Mouse (Mus musculus) midbrain, embryonic 12.5 days (tissue): ENCODE results near the gene Smc5. TPM values are rescaled to one million over a fixed set of nuclear protein-coding genes. Genes with fewer than 3 reads are reported as not detected.

Source experiments
- ATAC-seq: fragments of 200-750 bp; cut with Nextera tagmentation; 2 replicates; pipeline ENCODE4 v1.8.0; 2017; ENCODE audit warnings: low read depth, moderate TSS enrichment, moderate library complexity; ENCODE audit not compliant: low FRiP score
- H3K27ac ChIP-seq: fragments of 300-500 bp; sonication (generic); replicated peaks from 2 replicates; pipeline ENCODE4 v1.5.1; 2016; ENCODE audit warnings: mild to moderate bottlenecking
- H3K27me3 ChIP-seq: fragments of 300-500 bp; sonication (generic); 2 replicates; pipeline ENCODE4 v1.6.1; 2016; ENCODE audit warnings: mild to moderate bottlenecking
- H3K36me3 ChIP-seq: fragments of 300-500 bp; sonication (generic); 2 replicates; pipeline ENCODE4 v1.6.1; 2016
- H3K4me1 ChIP-seq: fragments of 300-500 bp; sonication (generic); 2 replicates; pipeline ENCODE4 v1.6.1; 2016
- H3K4me2 ChIP-seq: fragments of 300-500 bp; sonication (generic); replicated peaks from 2 replicates; pipeline ENCODE4 v1.6.1; 2016; ENCODE audit warnings: mild to moderate bottlenecking, moderate library complexity
- H3K4me3 ChIP-seq: fragments of 300-500 bp; sonication (generic); 2 replicates; pipeline ENCODE4 v1.5.1; 2016; ENCODE audit warnings: mild to moderate bottlenecking
- H3K9ac ChIP-seq: fragments of 300-500 bp; sonication (generic); replicated peaks from 2 replicates; pipeline ENCODE4 v1.6.1; 2016; ENCODE audit warnings: mild to moderate bottlenecking, moderate library complexity
- H3K9me3 ChIP-seq: fragments of 300-500 bp; sonication (generic); 2 replicates; pipeline ENCODE4 v1.6.1; 2016; ENCODE audit warnings: mild to moderate bottlenecking
- WGBS: fragments of 180-500 bp; shearing (Covaris S2); methylation state at CpG from one replicate; pipeline ENCODE4 v1.1.7; 2016; 5-methylcytosine and 5-hydroxymethylcytosine counted together
- polyA plus RNA-seq: library from polyadenylated mRNA; unstranded; fragments of >200 nt; fragmentation: Nextera tagmentation; extraction: Ambion mirVana; gene quantifications from 2 replicates; pipeline ENCODE4 v1.2.1, GENCODE M21; 2016

Smc5 gene
- polyA plus RNA-seq, 1 experiment from 2014 or later = 47.6 TPM

DNA sequence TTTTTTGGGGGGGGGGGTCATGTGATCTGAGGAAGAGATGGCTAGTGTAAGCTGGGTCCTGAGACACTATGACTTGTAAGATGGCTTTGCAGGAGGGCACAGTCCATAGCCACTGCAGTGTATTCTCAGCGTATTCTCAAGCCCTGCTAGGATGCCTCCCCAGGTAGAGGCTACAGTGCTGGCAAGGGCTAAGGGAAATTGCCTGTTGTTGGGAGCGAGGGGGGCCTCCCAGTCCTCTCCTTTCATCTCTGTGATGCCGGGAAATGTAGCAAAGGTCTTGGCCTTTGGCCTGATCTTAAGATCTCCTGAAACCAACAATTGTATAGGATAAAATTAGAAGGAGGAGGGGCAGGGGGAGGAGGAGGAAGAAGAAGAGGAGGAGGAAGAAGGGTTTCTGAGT, 110.3 kb downstream of the Smc5 start:
- H3K4me3 ChIP-seq = no peak overlapping the region
- no peaks in the 10 kb centered on the region for H3K9me3 ChIP-seq
- no peaks in the 10 kb centered on the region; the same call in 1 of the 2 replicates for H3K27me3 ChIP-seq
- WGBS = 33% methylated on average over 3 of the region's 3 CpGs
- no peaks in the 10 kb centered on the region for H3K4me1 ChIP-seq
- H3K4me2 ChIP-seq = no peak overlapping the region
- H3K27ac ChIP-seq = no peak overlapping the region
- H3K9ac ChIP-seq = no peak overlapping the region
- no peak for ATAC-seq
- no peaks in the 10 kb centered on the region for H3K36me3 ChIP-seq

DNA sequence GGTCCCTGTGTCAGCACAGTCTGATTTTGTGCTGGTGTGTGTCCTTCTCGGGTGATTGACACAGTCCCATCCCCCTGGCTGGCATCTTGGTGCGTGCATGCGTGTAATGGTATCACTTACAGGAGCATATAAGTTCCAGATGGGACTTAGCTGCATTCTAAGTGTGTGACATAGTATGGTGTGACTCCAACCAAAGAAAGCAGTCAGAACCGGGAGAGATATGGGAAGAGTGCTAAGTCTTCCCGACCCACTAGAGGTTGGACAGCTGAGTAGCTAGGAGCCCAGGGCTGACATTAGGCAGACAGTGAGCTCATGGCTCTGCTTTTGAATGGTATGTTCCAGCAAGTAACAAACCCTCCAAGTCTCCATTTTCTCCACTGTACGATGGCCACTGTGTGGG, 110.8 kb downstream of the Smc5 start:
- Histone ChIP-seq H3K27ac (no peak overlapping the region), H3K4me1 (no peaks in the 10 kb centered on the region), H3K9ac (no peak overlapping the region), H3K27me3 (no peaks in the 10 kb centered on the region; the same call in 1 of the 2 replicates), H3K9me3 (no peaks in the 10 kb centered on the region), H3K36me3 (no peaks in the 10 kb centered on the region), H3K4me3 (no peak overlapping the region), H3K4me2 (no peak overlapping the region)
- no peak for ATAC-seq
- 76% methylated on average over 6 of the region's 6 CpGs for WGBS

DNA sequence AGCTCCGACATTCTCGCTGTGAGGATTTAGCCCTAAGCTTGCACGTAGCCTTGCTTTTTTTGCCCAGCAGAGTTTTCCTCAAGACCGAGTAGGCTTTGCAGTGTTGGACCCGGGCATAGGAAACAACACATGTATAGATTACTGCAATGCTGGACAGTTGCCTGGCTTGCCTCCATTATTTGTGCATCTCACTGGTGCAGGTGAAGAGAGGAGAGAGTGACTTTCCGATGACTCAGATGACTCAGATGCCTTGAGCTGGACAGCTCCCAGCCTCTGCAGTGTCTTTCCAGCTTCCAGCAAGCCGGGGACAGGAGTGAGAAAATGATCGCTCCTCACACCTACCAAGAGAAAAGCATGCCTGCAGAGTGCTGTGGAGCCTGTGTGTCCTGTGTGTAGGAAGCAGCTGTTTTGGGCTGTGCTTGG, 111.3 kb downstream of the Smc5 start:
- 24% methylated on average over 8 of the region's 8 CpGs for WGBS
- H3K9ac ChIP-seq = no peak overlapping the region
- no peak for ATAC-seq

DNA sequence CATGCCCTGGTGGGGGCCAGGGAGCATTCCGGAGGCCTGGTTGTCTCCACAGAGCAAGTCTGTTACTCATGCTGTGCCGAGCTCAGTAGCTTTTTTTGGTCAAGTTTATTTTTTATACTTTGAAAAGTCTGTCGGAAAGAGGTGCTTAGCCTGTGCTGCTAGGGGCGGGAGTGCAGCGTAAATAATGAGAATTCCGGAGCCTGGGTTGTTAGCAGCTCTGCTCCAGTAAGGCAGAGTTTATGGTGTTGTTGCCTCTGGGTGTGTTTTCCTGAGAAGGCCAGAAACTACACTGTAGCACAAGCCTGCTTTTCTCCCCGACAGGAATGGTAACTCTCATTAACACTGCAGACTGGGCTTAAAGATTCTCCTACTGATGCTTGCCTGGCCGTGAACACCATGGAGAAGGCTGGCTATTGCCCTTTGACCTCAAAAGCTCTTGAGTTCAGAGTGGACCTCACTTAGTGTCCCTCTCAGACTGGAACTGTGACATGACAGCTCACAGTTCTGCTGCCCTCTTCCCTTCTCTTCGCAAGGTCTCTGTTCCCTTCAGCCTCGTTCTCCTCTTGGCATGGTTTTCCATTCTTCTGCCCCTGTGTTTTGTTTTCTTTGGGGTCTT, 113.8 kb downstream of the Smc5 start:
- no peak overlapping the region for H3K27ac ChIP-seq
- 76% methylated on average over 10 of the region's 10 CpGs for WGBS
- H3K36me3 ChIP-seq = no peaks in the 10 kb centered on the region
- no peaks in the 10 kb centered on the region for H3K9me3 ChIP-seq
- no peak overlapping the region for H3K9ac ChIP-seq
- no peaks in the 10 kb centered on the region; the same call in 1 of the 2 replicates for H3K27me3 ChIP-seq
- no peak for ATAC-seq
- H3K4me1 ChIP-seq = no peaks in the 10 kb centered on the region
- H3K4me3 ChIP-seq = no peak overlapping the region
- H3K4me2 ChIP-seq = no peak overlapping the region

More for the DNA sequence above, 111.3 kb downstream of the Smc5 start:
- no peak overlapping the region for H3K4me3 ChIP-seq
- H3K4me2 ChIP-seq = no peak overlapping the region
- H3K9me3 ChIP-seq = no peaks in the 10 kb centered on the region
- no peaks in the 10 kb centered on the region for H3K4me1 ChIP-seq
- no peaks in the 10 kb centered on the region for H3K36me3 ChIP-seq
- no peaks in the 10 kb centered on the region; the same call in 1 of the 2 replicates for H3K27me3 ChIP-seq
- H3K27ac ChIP-seq = no peak overlapping the region

Other genes starting within 250 kb of the Smc5 start
- gene Klf9, start 132.7 kb downstream of the Smc5 start, polyA plus RNA-seq = 0.80 and 1.1 TPM in 2 replicates
- gene Mamdc2, start 174.5 kb upstream of the Smc5 start, polyA plus RNA-seq = 1.6 and 2.5 TPM in 2 replicates